Mouse (Mus musculus) olfactory bulb, adult 2 months (tissue): ENCODE results near the gene Fndc3b. TPM values are rescaled to one million over a fixed set of nuclear protein-coding genes. Genes with fewer than 3 reads are reported as not detected.

Experiments used
- H3K27ac ChIP-seq: fragments of 200-500 bp; 2 replicates; pipeline ENCODE4 v1.5.1; 2012; ENCODE audit warnings: low read depth, low read length; ENCODE audit not compliant: insufficient read depth
- H3K4me1 ChIP-seq: fragments of 200-500 bp; 2 replicates; pipeline ENCODE4 v1.6.1; 2012; ENCODE audit warnings: low read length; ENCODE audit not compliant: control insufficient read depth, insufficient read depth
- H3K4me3 ChIP-seq: fragments of 200-500 bp; 2 replicates; pipeline ENCODE4 v1.5.1; 2012; ENCODE audit warnings: mild to moderate bottlenecking, low read depth, low read length, moderate library complexity; ENCODE audit not compliant: insufficient read depth
- CTCF ChIP-seq: fragments of 200-500 bp; IDR thresholded peaks from 2 replicates; pipeline ENCODE4 v1.5.1; 2012; ENCODE audit warnings: low read depth, mild to moderate bottlenecking, low read length, moderate library complexity; ENCODE audit not compliant: insufficient read depth
- POLR2A ChIP-seq: fragments of 200-500 bp; IDR thresholded peaks from 2 replicates; pipeline ENCODE4 v1.6.1; 2012; ENCODE audit warnings: mild to moderate bottlenecking, low read depth, low read length, moderate library complexity; ENCODE audit not compliant: insufficient read depth
- WGBS: fragments of 180-500 bp; shearing (Covaris S2); methylation state at CpG from one replicate; pipeline ENCODE4 v1.1.7; 2018; 5-methylcytosine and 5-hydroxymethylcytosine counted together
- polyA plus RNA-seq: library from polyadenylated mRNA; stranded (reverse); fragments of >200 nt; gene quantifications from 2 replicates; pipeline ENCODE4 v1.2.4, GENCODE M21; 2012; ENCODE audit warnings: low replicate concordance; ENCODE audit not compliant: missing spikeins, insufficient read depth, insufficient read length

Fndc3b gene
- polyA plus RNA-seq, 1 experiment, result not detected

DNA sequence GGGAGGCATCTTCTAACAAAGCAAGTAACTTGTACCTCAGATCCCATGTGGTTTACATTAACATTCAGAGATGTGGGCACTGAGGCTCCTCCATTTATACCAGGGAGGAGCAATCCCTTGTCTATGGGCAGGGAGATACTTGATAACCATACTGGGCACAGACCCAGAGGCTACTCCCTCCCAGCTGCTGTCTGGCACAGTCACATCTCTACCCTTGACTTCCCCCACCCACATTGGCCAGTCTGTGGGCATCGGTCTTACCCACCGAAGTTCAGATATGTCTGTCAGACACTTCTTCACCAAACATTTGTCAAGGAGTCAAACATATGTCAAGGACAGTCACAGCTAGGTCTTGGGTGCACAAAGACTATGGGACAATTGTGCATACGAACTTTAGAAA, 205.5 kb downstream of the Fndc3b start:
- Histone ChIP-seq H3K4me3 (no peak overlapping the region), H3K27ac (no peak overlapping the region), H3K4me1 (peaks cover 3% of the 10 kb centered on the region; the same call in 1 of the 2 replicates)
- WGBS, result 85% methylated on average over 3 of the region's 3 CpGs
- no peak for TF ChIP-seq POLR2A
- TF ChIP-seq CTCF, result no peak

GRCm38 (mm10) chr3:27503279-27504038, 207.6 kb downstream of the Fndc3b start:
- 91% methylated on average over 7 of the region's 7 CpGs for WGBS
- TF ChIP-seq POLR2A (no peak), CTCF (no peak)
- H3K27ac ChIP-seq, result no peak overlapping the region

GRCm38 (mm10) chr3:27495296-27496073, 215.6 kb downstream of the Fndc3b start:
- Histone ChIP-seq H3K4me1 (peaks cover 11% of the 10 kb centered on the region; the same call in 1 of the 2 replicates), H3K4me3 (no peak overlapping the region), H3K27ac (no peak overlapping the region)
- TF ChIP-seq CTCF (no peak), POLR2A (no peak)
- 70% methylated on average over 14 of the region's 14 CpGs for WGBS

More at GRCm38 (mm10) chr3:27503279-27504038, 207.6 kb downstream of the Fndc3b start:
- Histone ChIP-seq H3K4me3 (no peak overlapping the region), H3K4me1 (no peaks in the 10 kb centered on the region)

GRCm38 (mm10) chr3:27494698-27495097, 216.4 kb downstream of the Fndc3b start:
- 86% methylated on average over 6 of the region's 6 CpGs for WGBS
- Histone ChIP-seq H3K4me1 (peaks cover 13% of the 10 kb centered on the region; the same call in 1 of the 2 replicates), H3K27ac (no peak overlapping the region), H3K4me3 (no peak overlapping the region)
- TF ChIP-seq POLR2A (no peak), CTCF (no peak)

DNA sequence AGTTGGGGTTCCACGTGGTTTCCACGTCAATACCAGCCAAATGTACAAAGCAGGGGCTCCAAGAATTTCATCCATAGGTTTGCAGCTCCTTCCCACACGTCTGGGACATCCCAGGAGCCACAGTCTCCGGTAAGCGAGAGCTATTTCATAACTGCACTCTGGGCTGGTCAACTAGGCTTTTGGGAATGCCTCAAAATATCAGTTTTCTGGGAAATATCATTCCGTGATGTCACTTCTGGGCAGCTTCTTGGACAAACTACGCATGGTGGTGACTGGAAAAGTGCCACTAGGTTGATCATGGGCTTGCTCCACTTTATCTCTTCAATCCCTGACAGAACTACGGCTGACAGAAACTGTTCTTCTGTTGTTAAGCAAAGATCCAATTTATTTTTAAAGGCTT, 217.0 kb downstream of the Fndc3b start:
- WGBS, result 96% methylated on average over 8 of the region's 8 CpGs
- no peak overlapping the region for H3K27ac ChIP-seq
- H3K4me3 ChIP-seq, result no peak overlapping the region
- H3K4me1 ChIP-seq, result peaks cover 13% of the 10 kb centered on the region; the same call in 1 of the 2 replicates
- TF ChIP-seq POLR2A (no peak), CTCF (no peak)

DNA sequence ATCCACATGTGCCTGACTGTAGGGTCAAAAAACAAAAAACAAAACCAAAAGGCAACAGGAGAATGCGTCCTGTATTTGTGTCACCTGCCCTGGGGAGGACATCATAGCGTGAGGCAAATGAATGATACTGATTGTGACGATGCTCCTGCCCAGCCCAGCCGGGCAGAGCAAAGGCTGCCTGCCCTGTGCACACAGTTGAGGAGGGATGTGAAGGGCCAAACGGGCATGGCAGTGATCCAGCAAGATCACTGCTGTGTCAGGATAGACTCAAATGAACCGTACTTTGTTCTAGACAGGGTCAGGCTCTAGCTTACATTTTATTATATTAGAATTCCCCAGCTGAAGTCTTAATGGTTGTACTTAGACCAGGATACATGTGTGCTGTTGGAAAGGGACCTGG, 219.3 kb downstream of the Fndc3b start:
- Histone ChIP-seq H3K4me3 (no peak overlapping the region), H3K27ac (no peak overlapping the region), H3K4me1 (peaks cover 10% of the 10 kb centered on the region; the same call in 1 of the 2 replicates)
- TF ChIP-seq CTCF (no peak), POLR2A (no peak)
- WGBS, result 70% methylated on average over 6 of the region's 6 CpGs

GRCm38 (mm10) chr3:27491367-27491766, 219.7 kb downstream of the Fndc3b start:
- Histone ChIP-seq H3K27ac (no peak overlapping the region), H3K4me1 (peaks cover 10% of the 10 kb centered on the region; the same call in 1 of the 2 replicates), H3K4me3 (no peak overlapping the region)
- TF ChIP-seq POLR2A (no peak), CTCF (no peak)
- WGBS, result 90% methylated on average over 8 of the region's 8 CpGs

GRCm38 (mm10) chr3:27490891-27491290, 220.2 kb downstream of the Fndc3b start:
- peaks cover 10% of the 10 kb centered on the region; the same call in 1 of the 2 replicates for H3K4me1 ChIP-seq
- TF ChIP-seq POLR2A (no peak), CTCF (no peak)
- 86% methylated on average over 9 of the region's 9 CpGs for WGBS
- H3K27ac ChIP-seq, result no peak overlapping the region
- no peak overlapping the region for H3K4me3 ChIP-seq

DNA sequence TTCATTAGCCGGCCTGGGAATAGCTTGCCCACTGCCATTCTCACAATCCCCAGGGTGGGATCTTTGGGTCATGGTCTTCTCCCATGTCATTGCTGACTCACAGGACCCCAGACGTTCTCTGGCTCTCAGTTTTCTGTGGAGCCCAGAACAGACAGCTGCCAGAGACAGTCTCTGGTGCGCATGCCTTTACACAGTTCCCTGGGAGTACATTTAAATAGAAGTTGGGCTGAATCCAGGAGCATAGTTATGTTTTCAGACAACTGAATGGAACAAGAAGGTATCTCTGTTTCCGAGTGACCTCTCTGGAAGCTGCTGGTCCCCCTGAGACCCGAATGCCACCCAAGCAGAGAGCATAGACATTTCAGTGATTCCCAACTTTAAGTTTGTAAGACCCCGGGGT, 221.6 kb downstream of the Fndc3b start:
- Histone ChIP-seq H3K27ac (no peak overlapping the region), H3K4me1 (peaks cover 10% of the 10 kb centered on the region; the same call in 1 of the 2 replicates), H3K4me3 (no peak overlapping the region)
- TF ChIP-seq CTCF (no peak), POLR2A (no peak)
- WGBS, result 84% methylated on average over 6 of the region's 6 CpGs
